Mouse (Mus musculus) E14TG2a.4 (cell line): ENCODE measurements around the gene E330021D16Rik.

Experiments
- CTCF ChIP-seq: conservative IDR thresholded peaks from 2 replicates; pipeline ENCODE4 v1.5.1; 2014; ENCODE audit warnings: low read length
- NANOG ChIP-seq: IDR thresholded peaks from 2 replicates; pipeline ENCODE4 v1.6.1; 2014; ENCODE audit warnings: borderline replicate concordance, low read length, mixed read lengths
- POU5F1 ChIP-seq: IDR thresholded peaks from 2 replicates; pipeline ENCODE4 v1.6.1; 2014; ENCODE audit warnings: low read length, borderline replicate concordance

- TF ChIP-seq CTCF: no peak
- TF ChIP-seq POU5F1: no peak
- no peak for TF ChIP-seq NANOG
These were observed 3.0 kb upstream of the E330021D16Rik start for GRCm38 (mm10) chr6:136418333-136418848.
